Mouse (Mus musculus): Measurements from ENCODE around the gene Arhgap8.

- TF ChIP-seq EP300 (IDR thresholded peaks at IDR 0.05; ENCODE audit: low read depth) (no peak), CTCF (IDR thresholded peaks at IDR 0.05; ENCODE audit: low read depth) (no peak)
Observed at GRCm38 (mm10) chr15:84724199-84724598, 4.3 kb downstream of the Arhgap8 start.
